Mouse (Mus musculus) erythroblast, embryonic 14.5 days (primary cell): ENCODE results near the gene Stard10. TPM values are rescaled to one million over a fixed set of nuclear protein-coding genes. Genes with fewer than 3 reads are reported as not detected.

Experiments used
- H3K27me3 ChIP-seq: 2 replicates; pipeline ENCODE4 v1.6.1; 2012; ENCODE audit warnings: inconsistent platforms; ENCODE audit not compliant: control insufficient read depth
- H3K36me3 ChIP-seq: 2 replicates; pipeline ENCODE4 v1.6.1; 2012; ENCODE audit warnings: mild to moderate bottlenecking, inconsistent platforms; ENCODE audit not compliant: control insufficient read depth
- H3K4me1 ChIP-seq: 2 replicates; pipeline ENCODE4 v1.6.1; 2012; ENCODE audit warnings: inconsistent platforms; ENCODE audit not compliant: control insufficient read depth
- H3K4me3 ChIP-seq: replicated peaks from 2 replicates; pipeline ENCODE3; 2012; ENCODE audit warnings: moderate library complexity, mild to moderate bottlenecking, inconsistent platforms
- H3K9me3 ChIP-seq: 2 replicates; pipeline ENCODE4 v1.6.1; 2012; ENCODE audit warnings: low read length, inconsistent platforms, mixed read lengths; ENCODE audit not compliant: control insufficient read depth
- GATA1 ChIP-seq: IDR thresholded peaks from 2 replicates; pipeline ENCODE4 v1.6.1; 2012; ENCODE audit warnings: low read length, inconsistent platforms, mixed read lengths
- TAL1 ChIP-seq: IDR thresholded peaks from 3 replicates; pipeline ENCODE4 v1.6.1; 2012; ENCODE audit warnings: low read length, inconsistent platforms, mixed read lengths
- polyA plus RNA-seq: library from polyadenylated mRNA; stranded (reverse); fragments of >175 nt; gene quantifications from 2 replicates; pipeline ENCODE4 v1.2.3, GENCODE M21; 2012

The Stard10 gene
- polyA plus RNA-seq, result 63.0 and 74.9 TPM in 2 replicates

DNA sequence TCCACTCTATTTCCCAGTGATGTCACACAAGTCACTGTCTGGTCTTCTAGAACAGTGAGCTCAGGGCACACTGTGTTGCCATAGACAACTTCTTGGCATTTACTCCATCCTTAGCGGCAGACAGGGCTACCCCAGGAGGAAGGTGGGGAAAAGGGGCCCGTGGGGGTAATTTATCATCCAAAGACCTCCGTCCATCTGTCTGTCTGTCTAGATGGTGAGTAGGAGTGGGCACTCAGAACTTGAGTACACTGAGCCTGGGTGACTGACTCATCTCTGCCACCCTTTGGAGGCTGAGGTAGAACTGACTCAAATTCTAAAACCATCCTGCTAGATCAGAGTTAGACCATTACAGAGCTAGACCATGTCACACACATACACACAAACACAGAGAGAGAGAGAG is at the start of gene Stard10:
Gene Stard10, plus strand, starts transcription at position 73 of the 400 bp plus-strand sequence.
- H3K9me3 ChIP-seq, result no peaks in the 10 kb centered on the region
- TF ChIP-seq TAL1, result no peak
- TF ChIP-seq GATA1, result no peak
- H3K4me3 ChIP-seq, result peak within 1 kb of the TSS; percentile 35
- no peaks in the 10 kb centered on the region; the same call in 1 of the 2 replicates for H3K36me3 ChIP-seq
- peaks cover 89% of the 10 kb centered on the region for H3K4me1 ChIP-seq
- H3K27me3 ChIP-seq, result peaks cover 7% of the 10 kb centered on the region

DNA sequence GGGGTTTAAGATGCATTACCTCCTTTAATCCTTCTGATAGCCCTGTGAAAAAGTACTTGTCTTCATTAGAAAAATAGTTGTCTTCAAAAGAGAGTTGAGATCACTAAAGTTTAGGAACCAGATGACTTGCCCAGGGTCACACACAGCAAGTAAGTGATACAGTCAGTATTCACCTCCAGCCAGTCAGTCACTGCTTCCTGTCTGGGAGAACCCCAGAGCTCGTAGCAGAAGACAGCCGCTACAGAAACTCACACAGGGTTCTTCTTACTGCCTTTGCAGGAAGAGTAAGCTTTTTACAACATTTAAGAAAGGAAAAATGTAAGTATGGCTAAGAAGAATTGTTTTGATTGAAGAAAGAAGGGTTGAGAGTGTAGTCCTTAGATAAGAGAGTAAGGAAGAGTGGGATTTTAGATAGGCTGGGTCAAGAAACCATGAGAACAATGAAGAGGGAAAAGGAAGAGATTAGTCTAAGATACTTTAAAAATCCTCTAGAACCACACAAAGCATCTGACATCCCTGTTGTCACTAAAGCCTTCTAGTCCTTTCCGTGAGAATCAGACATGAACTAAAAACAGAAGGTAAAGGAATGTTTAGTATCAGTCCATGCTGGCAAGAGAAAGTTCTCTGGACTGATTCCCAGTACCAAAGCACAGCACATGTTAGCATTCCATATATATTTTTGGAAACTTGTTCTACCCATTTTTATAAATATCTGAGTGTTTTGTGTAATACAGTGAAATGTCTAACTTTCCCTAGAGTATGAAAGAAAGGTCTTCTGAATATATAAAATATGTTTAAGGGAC is 49.2 kb upstream of the Stard10 start:
- H3K4me3 ChIP-seq, result no peak overlapping the region
- TF ChIP-seq TAL1 (no peak), GATA1 (no peak)
- peaks cover 21% of the 10 kb centered on the region for H3K4me1 ChIP-seq
- no peaks in the 10 kb centered on the region for H3K9me3 ChIP-seq
- H3K36me3 ChIP-seq, result peaks cover 2% of the 10 kb centered on the region; the same call in 1 of the 2 replicates
- no peaks in the 10 kb centered on the region for H3K27me3 ChIP-seq

DNA sequence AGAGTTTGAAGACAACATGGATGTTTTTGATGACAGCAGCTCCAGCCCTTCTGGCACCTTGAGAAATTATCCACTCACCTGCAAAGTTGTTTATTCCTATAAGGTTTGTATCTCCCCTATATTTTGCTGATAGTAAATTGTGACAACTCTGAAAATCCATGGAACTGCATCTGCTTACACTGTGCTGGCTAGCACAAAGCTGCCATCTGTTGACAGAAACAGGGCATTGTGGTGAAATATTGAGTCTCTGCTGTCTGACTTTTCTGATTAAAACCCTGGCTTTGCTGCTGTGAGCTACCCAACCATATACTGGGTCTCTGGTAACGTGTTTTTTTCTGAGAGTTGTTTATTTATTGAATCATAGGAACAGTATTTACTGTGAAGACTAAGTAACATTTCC is 45.3 kb upstream of the Stard10 start:
- H3K4me1 ChIP-seq, result peaks cover 36% of the 10 kb centered on the region
- TF ChIP-seq TAL1, result no peak
- no peak for TF ChIP-seq GATA1
- H3K4me3 ChIP-seq, result no peak overlapping the region
- H3K27me3 ChIP-seq, result no peaks in the 10 kb centered on the region
- no peaks in the 10 kb centered on the region for H3K9me3 ChIP-seq
- H3K36me3 ChIP-seq, result peaks cover 7% of the 10 kb centered on the region; the same call in 1 of the 2 replicates

DNA sequence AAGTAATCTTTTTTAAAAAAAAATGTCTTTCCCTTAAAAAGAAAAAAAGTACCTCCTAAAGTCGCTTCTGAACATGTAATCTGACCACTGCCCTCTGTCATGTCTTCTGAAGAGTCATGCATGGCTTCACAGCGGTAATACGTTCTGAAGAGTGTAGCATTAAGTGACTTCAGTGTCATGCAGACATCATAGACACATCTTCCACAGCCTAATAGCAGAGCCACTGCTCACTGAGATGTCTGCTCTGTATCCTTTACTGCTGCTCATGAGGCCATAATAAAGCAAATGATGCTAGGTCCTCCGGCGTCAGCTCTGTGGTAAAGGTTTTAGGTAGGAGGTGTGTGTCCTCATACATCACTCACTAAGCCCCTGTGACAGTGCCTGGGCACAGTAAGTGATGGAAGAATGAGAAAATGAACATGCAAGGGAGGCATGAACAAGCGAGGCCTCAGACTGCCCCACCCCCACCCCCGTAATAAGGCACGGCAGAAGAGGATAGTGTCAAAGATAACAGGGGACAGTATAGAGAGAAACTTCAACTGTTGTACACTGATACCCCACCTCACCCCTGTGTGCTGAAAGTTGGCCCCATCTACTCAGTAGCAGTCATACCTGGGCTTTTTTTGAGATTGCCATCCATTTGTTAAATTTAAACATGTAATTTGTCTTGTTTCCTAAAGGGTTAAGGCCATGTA is 44.3 kb upstream of the Stard10 start:
- TF ChIP-seq GATA1 (no peak), TAL1 (no peak)
- Histone ChIP-seq H3K9me3 (no peaks in the 10 kb centered on the region), H3K27me3 (no peaks in the 10 kb centered on the region), H3K4me1 (peaks cover 31% of the 10 kb centered on the region), H3K4me3 (no peak overlapping the region), H3K36me3 (peaks cover 7% of the 10 kb centered on the region; the same call in 1 of the 2 replicates)

DNA sequence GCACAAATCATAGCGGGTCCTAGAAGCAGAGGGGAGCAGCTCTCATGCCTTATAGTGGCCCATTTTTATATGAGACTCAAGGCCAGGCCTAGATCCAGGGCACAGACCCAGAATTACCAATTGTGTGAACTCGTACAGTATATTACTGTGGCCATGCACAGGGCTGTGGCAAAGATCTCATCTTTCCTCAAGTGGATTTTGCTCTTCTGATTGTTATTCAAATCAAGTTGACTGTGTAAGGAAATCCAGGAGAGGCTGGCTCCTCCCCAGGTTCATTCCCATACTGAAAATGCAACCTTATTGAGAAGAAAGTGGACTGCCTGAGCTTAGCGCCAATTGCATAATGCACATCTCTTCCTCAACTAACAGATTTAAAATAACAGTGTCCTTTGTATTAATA is 34.2 kb upstream of the Stard10 start:
- peaks cover 11% of the 10 kb centered on the region for H3K36me3 ChIP-seq
- H3K4me3 ChIP-seq, result no peak overlapping the region
- TF ChIP-seq TAL1, result no peak
- no peaks in the 10 kb centered on the region for H3K27me3 ChIP-seq
- H3K4me1 ChIP-seq, result no peaks in the 10 kb centered on the region
- no peaks in the 10 kb centered on the region for H3K9me3 ChIP-seq

DNA sequence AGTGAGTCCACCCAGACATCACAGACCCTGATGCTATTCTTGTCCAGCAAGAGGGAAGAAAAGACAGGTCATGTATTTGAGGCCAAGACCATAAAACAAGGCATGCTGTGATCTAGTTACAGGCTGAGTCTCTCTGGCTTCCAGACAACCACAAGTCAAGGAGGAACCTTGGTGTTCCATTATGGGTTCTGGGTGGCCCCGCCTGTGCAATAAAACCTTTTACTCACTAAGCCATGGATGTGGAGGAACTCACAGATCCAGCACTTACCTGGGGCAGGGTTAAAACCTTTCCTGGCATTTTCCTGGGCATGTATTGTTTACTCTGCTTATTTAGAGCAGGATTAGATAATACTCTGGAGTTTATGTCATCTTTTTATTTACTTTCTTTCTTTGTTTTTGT is 32.4 kb upstream of the Stard10 start:
- Histone ChIP-seq H3K9me3 (no peaks in the 10 kb centered on the region), H3K27me3 (no peaks in the 10 kb centered on the region), H3K36me3 (peaks cover 7% of the 10 kb centered on the region), H3K4me3 (no peak overlapping the region), H3K4me1 (no peaks in the 10 kb centered on the region)
- no peak for TF ChIP-seq TAL1
- TF ChIP-seq GATA1, result no peak

DNA sequence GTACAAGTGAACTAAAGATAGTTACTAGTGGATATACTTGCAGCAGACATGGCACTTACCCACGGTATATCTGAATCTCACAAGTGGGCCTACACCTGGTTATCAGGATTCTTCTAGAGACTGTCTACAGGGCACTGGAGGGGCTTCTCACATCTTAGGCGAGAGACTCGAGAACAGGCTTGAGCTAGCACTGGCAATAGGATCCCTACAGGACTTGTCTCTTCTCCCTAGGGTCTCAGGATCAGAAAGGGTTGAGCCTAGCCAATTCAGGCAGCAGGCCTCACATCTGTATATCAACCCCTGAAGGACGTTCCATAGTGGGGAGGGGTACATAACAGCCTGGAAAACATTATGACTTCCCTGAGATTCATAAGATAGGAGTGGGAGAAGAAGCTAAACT is 30.0 kb upstream of the Stard10 start:
- Histone ChIP-seq H3K4me1 (no peaks in the 10 kb centered on the region), H3K36me3 (peaks cover 7% of the 10 kb centered on the region), H3K4me3 (no peak overlapping the region), H3K9me3 (no peaks in the 10 kb centered on the region), H3K27me3 (no peaks in the 10 kb centered on the region)
- TF ChIP-seq TAL1 (no peak), GATA1 (no peak)

DNA sequence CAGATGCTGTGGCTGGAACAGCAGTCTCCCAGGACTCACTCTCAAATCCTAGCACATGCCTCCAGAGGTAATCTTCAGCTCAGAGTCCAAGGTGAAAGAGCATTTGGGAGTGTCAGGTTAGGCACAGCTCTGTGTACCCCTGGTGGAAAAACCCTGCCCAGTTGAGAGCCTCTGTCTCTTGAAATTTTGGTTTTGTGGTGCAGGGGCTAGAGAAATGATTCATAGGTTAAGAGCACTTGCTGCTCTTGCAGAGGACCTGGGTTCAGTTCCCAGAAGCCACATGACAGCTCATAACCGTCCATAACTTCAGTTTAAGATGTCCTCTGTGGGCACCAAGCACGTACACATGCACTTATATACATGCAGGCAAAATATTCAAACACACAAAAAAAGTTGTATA is 29.1 kb upstream of the Stard10 start:
- no peaks in the 10 kb centered on the region for H3K4me1 ChIP-seq
- no peak for TF ChIP-seq GATA1
- no peak for TF ChIP-seq TAL1
- H3K27me3 ChIP-seq, result no peaks in the 10 kb centered on the region
- H3K36me3 ChIP-seq, result peaks cover under 1% of the 10 kb centered on the region; the same call in 1 of the 2 replicates
- H3K9me3 ChIP-seq, result no peaks in the 10 kb centered on the region
- no peak overlapping the region for H3K4me3 ChIP-seq

DNA sequence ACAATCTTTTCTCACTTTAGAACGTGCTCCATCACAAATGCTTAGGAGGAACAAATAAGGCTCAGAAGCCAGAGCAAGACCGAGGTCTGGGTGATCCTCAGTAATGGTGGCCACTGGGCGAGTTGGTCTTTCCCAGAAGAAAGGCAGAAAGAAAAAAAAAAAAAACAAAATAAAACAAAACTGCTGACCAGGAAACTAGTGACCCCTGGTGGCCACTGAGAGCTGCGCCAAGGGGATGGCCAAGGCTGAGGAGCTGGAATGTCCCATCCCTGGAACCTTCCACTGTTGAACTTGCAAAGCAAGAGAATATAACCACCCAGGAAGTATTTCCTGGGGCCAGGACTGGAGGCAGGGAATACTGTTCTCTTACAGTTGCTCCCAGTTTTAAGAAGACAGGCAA is 28.4 kb upstream of the Stard10 start:
- Histone ChIP-seq H3K4me3 (no peak overlapping the region), H3K36me3 (no peaks in the 10 kb centered on the region; the same call in 1 of the 2 replicates), H3K27me3 (no peaks in the 10 kb centered on the region), H3K9me3 (no peaks in the 10 kb centered on the region), H3K4me1 (no peaks in the 10 kb centered on the region)
- TF ChIP-seq TAL1 (no peak), GATA1 (no peak)

DNA sequence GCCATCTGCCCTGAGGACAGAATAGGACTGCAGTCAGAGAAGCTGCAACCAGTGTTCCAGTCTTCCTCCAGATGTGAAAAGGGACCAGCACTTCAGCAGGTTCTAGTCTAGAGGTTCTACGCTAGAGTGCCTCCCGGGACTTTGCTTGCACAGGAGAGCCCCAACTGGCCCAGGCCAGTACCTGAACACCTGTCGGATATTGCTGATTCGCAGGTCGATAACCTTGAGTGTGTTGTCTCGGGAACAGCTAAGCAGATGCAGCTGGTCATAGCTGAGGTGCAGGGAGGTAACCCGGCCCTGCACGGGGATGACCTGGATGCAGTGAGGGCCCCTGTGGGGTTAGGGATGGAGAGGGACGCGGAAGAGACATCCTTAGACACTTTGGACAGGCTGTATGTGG is 26.5 kb upstream of the Stard10 start:
- H3K9me3 ChIP-seq, result no peaks in the 10 kb centered on the region
- H3K27me3 ChIP-seq, result no peaks in the 10 kb centered on the region
- H3K36me3 ChIP-seq, result no peaks in the 10 kb centered on the region; the same call in 1 of the 2 replicates
- no peak overlapping the region for H3K4me3 ChIP-seq
- H3K4me1 ChIP-seq, result no peaks in the 10 kb centered on the region
- TF ChIP-seq TAL1, result no peak
- no peak for TF ChIP-seq GATA1
